Mouse (Mus musculus): Measurements from ENCODE around the gene Pex14. TPM values are rescaled to one million over a fixed set of nuclear protein-coding genes. Genes with fewer than 3 reads are reported as not detected.

The Pex14 gene
- 17.6 and 24.8 TPM in 2 replicates for total RNA-seq (2017)

GRCm38 (mm10) chr4:149099369-149100017 is at the start of gene Pex14:
Gene Pex14, minus strand, starts transcription at chr4:149099876.
- peak; percentile 84 for ATAC-seq (ENCODE audit: extremely low read depth, insufficient number of reproducible peaks, low FRiP score, poor library complexity, severe bottlenecking)

- no peak for ATAC-seq (ENCODE audit: extremely low read depth, insufficient number of reproducible peaks, low FRiP score, poor library complexity, severe bottlenecking)
These were observed 49.5 kb upstream of the Pex14 start for GRCm38 (mm10) chr4:149149196-149149595.

GRCm38 (mm10) chr4:149148084-149148483 is 48.4 kb upstream of the Pex14 start:
- no peak for ATAC-seq (ENCODE audit: extremely low read depth, insufficient number of reproducible peaks, low FRiP score, poor library complexity, severe bottlenecking)

GRCm38 (mm10) chr4:149147528-149147927 is 47.9 kb upstream of the Pex14 start:
- ATAC-seq (ENCODE audit: extremely low read depth, insufficient number of reproducible peaks, low FRiP score, poor library complexity, severe bottlenecking), result no peak

- no peak for ATAC-seq (ENCODE audit: extremely low read depth, insufficient number of reproducible peaks, low FRiP score, poor library complexity, severe bottlenecking)
These were observed 45.5 kb upstream of the Pex14 start for GRCm38 (mm10) chr4:149145151-149145550.

- ATAC-seq (ENCODE audit: extremely low read depth, insufficient number of reproducible peaks, low FRiP score, poor library complexity, severe bottlenecking), result peak; percentile 85
These were observed 44.8 kb upstream of the Pex14 start for GRCm38 (mm10) chr4:149144459-149144858.

- no peak for ATAC-seq (ENCODE audit: extremely low read depth, insufficient number of reproducible peaks, low FRiP score, poor library complexity, severe bottlenecking)
These were observed 43.9 kb upstream of the Pex14 start for GRCm38 (mm10) chr4:149143594-149143993.

GRCm38 (mm10) chr4:149138515-149138914 is 38.8 kb upstream of the Pex14 start:
- ATAC-seq (ENCODE audit: extremely low read depth, insufficient number of reproducible peaks, low FRiP score, poor library complexity, severe bottlenecking), result no peak

- peak; percentile 86 for ATAC-seq (ENCODE audit: extremely low read depth, insufficient number of reproducible peaks, low FRiP score, poor library complexity, severe bottlenecking)
These were observed 37.5 kb upstream of the Pex14 start, which contains the start of gene Cenps for GRCm38 (mm10) chr4:149136982-149137770. Gene Cenps, minus strand, starts transcription at chr4:149137629.

- no peak for ATAC-seq (ENCODE audit: extremely low read depth, insufficient number of reproducible peaks, low FRiP score, poor library complexity, severe bottlenecking)
These were observed 36.6 kb upstream of the Pex14 start for GRCm38 (mm10) chr4:149136116-149136850.

- no peak for ATAC-seq (ENCODE audit: extremely low read depth, insufficient number of reproducible peaks, low FRiP score, poor library complexity, severe bottlenecking)
These were observed 33.7 kb upstream of the Pex14 start for GRCm38 (mm10) chr4:149133395-149133794.

GRCm38 (mm10) chr4:149131789-149132565 is 32.3 kb upstream of the Pex14 start:
- ATAC-seq (ENCODE audit: extremely low read depth, insufficient number of reproducible peaks, low FRiP score, poor library complexity, severe bottlenecking), result peak; percentile 64; the same call in 1 of the 2 replicates

GRCm38 (mm10) chr4:149131021-149131752 is 31.5 kb upstream of the Pex14 start:
- ATAC-seq (ENCODE audit: extremely low read depth, insufficient number of reproducible peaks, low FRiP score, poor library complexity, severe bottlenecking), result no peak

GRCm38 (mm10) chr4:149128467-149128866 is 28.8 kb upstream of the Pex14 start:
- ATAC-seq (ENCODE audit: extremely low read depth, insufficient number of reproducible peaks, low FRiP score, poor library complexity, severe bottlenecking), result no peak

- no peak for ATAC-seq (ENCODE audit: extremely low read depth, insufficient number of reproducible peaks, low FRiP score, poor library complexity, severe bottlenecking)
These were observed 27.0 kb upstream of the Pex14 start, which contains the start of gene Cort for GRCm38 (mm10) chr4:149126663-149127062. Gene Cort, minus strand, starts transcription at chr4:149126763.

GRCm38 (mm10) chr4:149126115-149126509 is 26.4 kb upstream of the Pex14 start:
- no peak for ATAC-seq (ENCODE audit: extremely low read depth, insufficient number of reproducible peaks, low FRiP score, poor library complexity, severe bottlenecking)

- ATAC-seq (ENCODE audit: extremely low read depth, insufficient number of reproducible peaks, low FRiP score, poor library complexity, severe bottlenecking), result no peak
These were observed 25.9 kb upstream of the Pex14 start for GRCm38 (mm10) chr4:149125341-149126114.

All from neutrophil, adult 5-6 weeks (primary cell).